Mouse (Mus musculus): ENCODE results near the gene Mtf1.

- TF ChIP-seq CTCF (IDR thresholded peaks at IDR 0.05; ENCODE audit: borderline replicate concordance, insufficient read depth, low read depth, low read length) (no peak), POLR2A (IDR thresholded peaks at IDR 0.05; ENCODE audit: borderline replicate concordance, insufficient read depth, low read length) (no peak)
Measured at GRCm38 (mm10) chr4:124811347-124811975, 9.6 kb downstream of the Mtf1 start.

Data from cerebellum, adult 2 months (tissue).